Mouse (Mus musculus): ENCODE measurements at regions not wholly inside any gene's neighbourhood (a gene's known extent, or its start where the extent isn't known, plus 50 kb on each side); places are given as distances from the start of the nearest gene placed in this dataset.

DNA sequence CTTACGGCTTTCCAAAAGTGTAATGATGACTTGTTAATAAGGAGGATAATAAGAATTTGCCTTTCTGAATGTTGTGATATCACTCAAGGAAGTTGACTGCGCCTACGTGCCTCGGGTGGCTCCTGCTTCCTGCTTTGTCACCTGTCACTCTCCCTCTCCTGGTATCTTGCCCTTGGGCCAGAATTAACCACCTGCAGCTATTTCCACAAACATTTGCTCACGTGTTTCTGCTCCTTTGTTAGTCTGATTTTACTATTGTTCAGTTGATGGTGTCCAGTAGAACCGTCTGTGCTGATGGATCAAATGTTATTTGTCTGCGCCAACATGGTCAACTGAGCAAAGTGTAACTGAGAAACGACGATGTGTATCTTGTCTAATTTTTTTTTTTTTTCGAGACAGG is 193.4 kb upstream of the Prdm1 start:
- 74% methylated on average over 10 of the region's 10 CpGs for WGBS
- ATAC-seq: no peak

DNA sequence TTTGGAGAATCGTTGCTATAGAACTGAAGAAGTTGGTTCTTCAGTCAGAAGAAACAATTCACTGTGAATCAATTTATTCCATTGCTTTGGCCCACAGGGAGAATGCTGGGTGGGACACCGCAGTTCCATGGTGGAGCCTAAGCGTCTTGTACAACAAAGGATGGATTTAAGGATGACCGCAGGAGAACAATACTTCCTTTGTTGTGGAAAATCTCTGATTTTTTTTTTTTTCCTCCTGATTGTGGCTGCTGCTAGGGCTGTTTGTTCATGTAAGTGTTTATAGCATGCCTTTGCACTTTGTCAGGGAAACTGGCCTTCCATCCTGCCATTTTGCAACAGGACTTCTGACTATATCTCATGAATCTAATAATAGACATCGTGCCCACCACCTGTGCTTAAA is 188.3 kb upstream of the Prdm1 start:
- H3K4me1 ChIP-seq (replicated peaks; ENCODE audit: control insufficient read depth, insufficient read depth, low read length): no peaks in the 10 kb centered on the region; the same call in 1 of the 2 replicates
- no peaks in the 10 kb centered on the region for H3K36me3 ChIP-seq (ENCODE audit: control insufficient read depth, insufficient read depth)
- no peak overlapping the region for H3K4me3 ChIP-seq (ENCODE audit: low read depth, low read length)
- ATAC-seq: no peak
- no peak for TF ChIP-seq CTCF (IDR thresholded peaks at IDR 0.05; ENCODE audit: low read depth)
- H3K27me3 ChIP-seq (replicated peaks; ENCODE audit: control insufficient read depth, insufficient read depth, low read length): no peaks in the 10 kb centered on the region
- 91% methylated on average over 5 of the region's 5 CpGs for WGBS
- no peak overlapping the region for H3K9ac ChIP-seq (ENCODE audit: low read depth, low read length)
- no peaks in the 10 kb centered on the region for H3K9me3 ChIP-seq (ENCODE audit: control insufficient read depth)
- no peak overlapping the region for H3K4me2 ChIP-seq (replicated peaks; ENCODE audit: low read depth)
- no peak overlapping the region for H3K27ac ChIP-seq (ENCODE audit: low read depth, low read length)

More for the DNA sequence above, 193.4 kb upstream of the Prdm1 start:
- Histone ChIP-seq H3K4me2 (replicated peaks; ENCODE audit: low read depth) (no peak overlapping the region), H3K27me3 (replicated peaks; ENCODE audit: control insufficient read depth, insufficient read depth, low read length) (no peaks in the 10 kb centered on the region), H3K4me1 (replicated peaks; ENCODE audit: control insufficient read depth, insufficient read depth, low read length) (no peaks in the 10 kb centered on the region), H3K9me3 (ENCODE audit: control insufficient read depth) (no peaks in the 10 kb centered on the region), H3K27ac (ENCODE audit: low read depth, low read length) (no peak overlapping the region), H3K36me3 (ENCODE audit: control insufficient read depth, insufficient read depth) (no peaks in the 10 kb centered on the region), H3K4me3 (ENCODE audit: low read depth, low read length) (no peak overlapping the region), H3K9ac (ENCODE audit: low read depth, low read length) (no peak overlapping the region)
- TF ChIP-seq CTCF (IDR thresholded peaks at IDR 0.05; ENCODE audit: low read depth): no peak

DNA sequence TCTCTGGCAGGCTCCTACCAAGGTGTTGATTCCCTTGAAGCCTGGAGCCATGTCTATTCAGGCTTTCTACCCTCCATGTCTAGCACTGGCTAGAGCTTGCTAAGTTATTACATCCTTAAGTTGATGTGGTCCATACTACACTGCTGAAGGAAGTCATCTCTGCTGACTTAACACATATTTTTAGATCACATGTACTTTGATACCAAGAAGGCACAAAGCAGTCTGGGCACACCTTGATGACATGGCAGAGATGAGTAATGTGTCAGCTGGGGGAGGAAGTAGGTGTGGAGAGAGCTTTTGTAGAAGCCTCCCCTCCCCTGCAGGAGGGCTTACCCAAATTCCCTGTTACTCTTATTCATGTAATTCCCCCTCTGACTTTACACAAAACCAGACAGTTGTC is 187.6 kb upstream of the Prdm1 start:
- H3K27me3 ChIP-seq (replicated peaks; ENCODE audit: control insufficient read depth, insufficient read depth, low read length): no peaks in the 10 kb centered on the region
- no peaks in the 10 kb centered on the region; the same call in 1 of the 2 replicates for H3K4me1 ChIP-seq (replicated peaks; ENCODE audit: control insufficient read depth, insufficient read depth, low read length)
- H3K9ac ChIP-seq (ENCODE audit: low read depth, low read length): no peak overlapping the region
- peak overlapping the region; percentile 4; the same call in 1 of the 2 replicates for H3K27ac ChIP-seq (ENCODE audit: low read depth, low read length)
- peak; percentile 90 for ATAC-seq
- TF ChIP-seq CTCF (IDR thresholded peaks at IDR 0.05; ENCODE audit: low read depth): no peak
- H3K9me3 ChIP-seq (ENCODE audit: control insufficient read depth): no peaks in the 10 kb centered on the region
- H3K4me2 ChIP-seq (replicated peaks; ENCODE audit: low read depth): no peak overlapping the region
- no peaks in the 10 kb centered on the region for H3K36me3 ChIP-seq (ENCODE audit: control insufficient read depth, insufficient read depth)
- H3K4me3 ChIP-seq (ENCODE audit: low read depth, low read length): no peak overlapping the region

DNA sequence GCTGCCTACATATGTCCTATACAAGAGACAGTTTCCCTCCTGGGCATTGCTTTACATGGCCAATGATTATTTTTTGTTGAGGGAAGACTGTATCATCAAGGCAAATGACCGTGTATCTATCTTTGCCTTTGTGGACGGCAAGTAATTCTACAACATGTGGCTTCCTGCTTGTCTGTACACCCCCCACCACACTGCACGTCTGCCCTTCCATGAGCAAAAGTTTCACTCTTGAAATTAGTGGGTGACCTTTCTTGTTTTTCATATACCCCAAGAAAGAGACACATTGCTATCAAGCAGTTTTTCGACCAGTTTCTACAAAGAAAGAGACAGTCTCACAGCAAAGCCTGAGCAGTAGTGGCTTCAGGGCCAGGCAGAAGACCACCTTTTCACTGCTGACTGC is 180.5 kb upstream of the Prdm1 start:
- H3K9ac ChIP-seq (ENCODE audit: low read depth, low read length): no peak overlapping the region
- no peak overlapping the region for H3K27ac ChIP-seq (ENCODE audit: low read depth, low read length)
- H3K36me3 ChIP-seq (ENCODE audit: control insufficient read depth, insufficient read depth): no peaks in the 10 kb centered on the region
- 85% methylated on average over 4 of the region's 4 CpGs for WGBS
- H3K9me3 ChIP-seq (ENCODE audit: control insufficient read depth): no peaks in the 10 kb centered on the region
- no peak overlapping the region for H3K4me3 ChIP-seq (ENCODE audit: low read depth, low read length)
- ATAC-seq: no peak
- TF ChIP-seq CTCF (IDR thresholded peaks at IDR 0.05; ENCODE audit: low read depth): no peak
- no peaks in the 10 kb centered on the region for H3K4me1 ChIP-seq (replicated peaks; ENCODE audit: control insufficient read depth, insufficient read depth, low read length)
- no peaks in the 10 kb centered on the region for H3K27me3 ChIP-seq (replicated peaks; ENCODE audit: control insufficient read depth, insufficient read depth, low read length)
- H3K4me2 ChIP-seq (replicated peaks; ENCODE audit: low read depth): no peak overlapping the region

DNA sequence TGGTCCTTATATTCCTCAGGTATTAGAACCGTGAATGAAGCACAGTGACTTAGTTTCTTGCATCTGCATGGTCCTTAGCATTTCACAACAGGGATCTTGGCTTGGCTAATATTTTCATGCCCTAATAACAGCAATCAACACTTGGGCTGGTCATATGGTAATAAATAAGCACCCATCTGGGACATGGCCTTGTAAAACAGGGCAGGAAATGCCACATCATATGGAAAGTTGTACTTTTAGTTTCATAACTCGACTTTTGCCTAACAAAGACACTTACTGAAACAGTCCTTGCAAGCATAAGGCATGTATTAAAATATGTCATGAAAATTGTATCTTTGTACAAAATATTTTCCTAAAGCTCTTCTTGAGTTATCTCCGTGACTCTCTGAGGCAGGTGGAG is 175.8 kb upstream of the Prdm1 start:
- no peak for TF ChIP-seq CTCF (IDR thresholded peaks at IDR 0.05; ENCODE audit: low read depth)
- 0 out of 2 replicates have a peak, but pooled peaks have one; percentile 37 for ATAC-seq
- H3K27ac ChIP-seq (ENCODE audit: low read depth, low read length): no peak overlapping the region
- H3K9ac ChIP-seq (ENCODE audit: low read depth, low read length): no peak overlapping the region
- whole genome bisulfite sequencing: 69% methylated on average over 3 of the region's 3 CpGs
- H3K36me3 ChIP-seq (ENCODE audit: control insufficient read depth, insufficient read depth): no peaks in the 10 kb centered on the region
- H3K4me2 ChIP-seq (replicated peaks; ENCODE audit: low read depth): no peak overlapping the region
- H3K9me3 ChIP-seq (ENCODE audit: control insufficient read depth): no peaks in the 10 kb centered on the region
- no peaks in the 10 kb centered on the region for H3K4me1 ChIP-seq (replicated peaks; ENCODE audit: control insufficient read depth, insufficient read depth, low read length)
- H3K4me3 ChIP-seq (ENCODE audit: low read depth, low read length): no peak overlapping the region
- H3K27me3 ChIP-seq (replicated peaks; ENCODE audit: control insufficient read depth, insufficient read depth, low read length): no peaks in the 10 kb centered on the region

DNA sequence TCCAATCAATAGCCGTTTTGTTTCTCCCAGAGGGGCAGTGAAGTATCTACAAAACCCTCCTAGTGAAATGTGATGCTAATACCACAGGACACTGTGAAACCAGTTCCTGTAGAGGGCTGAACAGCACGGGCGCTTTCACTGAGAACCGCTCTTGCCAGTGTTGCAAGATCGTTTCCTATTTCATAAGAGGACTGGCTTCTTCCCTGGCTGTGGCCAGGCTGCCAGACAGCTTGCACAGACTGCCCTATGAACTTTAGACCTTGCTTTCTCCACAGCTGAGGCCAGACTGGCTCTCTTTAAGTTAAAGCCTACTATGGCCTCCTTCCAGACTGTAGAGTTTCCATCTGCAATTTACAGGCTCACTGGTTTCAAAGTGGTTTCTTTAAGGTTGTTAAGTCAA is 173.8 kb upstream of the Prdm1 start:
- Histone ChIP-seq H3K4me1 (replicated peaks; ENCODE audit: control insufficient read depth, insufficient read depth, low read length) (no peaks in the 10 kb centered on the region), H3K9ac (ENCODE audit: low read depth, low read length) (no peak overlapping the region), H3K9me3 (ENCODE audit: control insufficient read depth) (no peaks in the 10 kb centered on the region), H3K27me3 (replicated peaks; ENCODE audit: control insufficient read depth, insufficient read depth, low read length) (no peaks in the 10 kb centered on the region), H3K27ac (ENCODE audit: low read depth, low read length) (peak overlapping the region; percentile 71), H3K4me2 (replicated peaks; ENCODE audit: low read depth) (no peak overlapping the region), H3K4me3 (ENCODE audit: low read depth, low read length) (no peak overlapping the region), H3K36me3 (ENCODE audit: control insufficient read depth, insufficient read depth) (no peaks in the 10 kb centered on the region)
- ATAC-seq: peak; percentile 93
- WGBS: 46% methylated on average over 5 of the region's 5 CpGs
- TF ChIP-seq CTCF (IDR thresholded peaks at IDR 0.05; ENCODE audit: low read depth): peak; percentile 38; the same call in 1 of the 2 replicates

DNA sequence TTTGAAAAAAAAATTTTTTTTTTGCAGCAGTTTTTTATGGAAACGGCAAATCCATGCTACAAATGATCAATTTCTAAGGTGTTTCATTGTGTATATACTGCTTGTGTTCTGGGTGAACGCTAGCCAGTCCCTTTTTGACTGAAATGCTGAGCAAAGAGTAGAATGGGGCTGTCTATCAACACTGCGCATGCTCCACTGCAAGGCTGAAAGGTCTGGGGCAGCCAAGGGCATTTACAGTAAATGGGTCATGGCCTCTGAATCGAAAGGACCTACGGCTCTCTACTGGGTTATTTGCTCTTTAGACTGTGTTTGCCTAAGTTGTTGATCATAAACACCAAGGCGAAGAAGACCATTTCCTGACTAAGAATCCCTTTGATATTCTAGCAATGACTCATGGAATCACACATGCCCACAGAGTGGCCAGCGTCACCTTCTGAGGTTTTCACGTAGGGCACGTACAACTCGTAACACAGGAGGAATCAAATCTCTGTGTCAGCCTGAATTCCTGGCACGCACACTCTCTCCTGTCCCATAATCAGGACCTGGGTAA is 171.8 kb upstream of the Prdm1 start:
- no peak overlapping the region for H3K27ac ChIP-seq (ENCODE audit: low read depth, low read length)
- H3K4me1 ChIP-seq (replicated peaks; ENCODE audit: control insufficient read depth, insufficient read depth, low read length): no peaks in the 10 kb centered on the region
- no peak overlapping the region for H3K4me3 ChIP-seq (ENCODE audit: low read depth, low read length)
- no peak for TF ChIP-seq CTCF (IDR thresholded peaks at IDR 0.05; ENCODE audit: low read depth)
- no peaks in the 10 kb centered on the region for H3K9me3 ChIP-seq (ENCODE audit: control insufficient read depth)
- ATAC-seq: no peak
- no peaks in the 10 kb centered on the region for H3K36me3 ChIP-seq (ENCODE audit: control insufficient read depth, insufficient read depth)
- H3K4me2 ChIP-seq (replicated peaks; ENCODE audit: low read depth): no peak overlapping the region
- WGBS: 90% methylated on average over 11 of the region's 11 CpGs
- H3K9ac ChIP-seq (ENCODE audit: low read depth, low read length): no peak overlapping the region
- H3K27me3 ChIP-seq (replicated peaks; ENCODE audit: control insufficient read depth, insufficient read depth, low read length): no peaks in the 10 kb centered on the region

Measured in intestine, postnatal 0 days (tissue).